Mouse (Mus musculus) liver, adult 2 months (tissue): ENCODE measurements at regions not wholly inside any gene's neighbourhood (a gene's known extent, or its start where the extent isn't known, plus 50 kb on each side); places are given as distances from the start of the nearest gene placed in this dataset.

Experiments
- CTCF ChIP-seq: fragments of 200-500 bp; IDR thresholded peaks from 2 replicates; pipeline ENCODE4 v1.5.1; 2011; ENCODE audit warnings: low read depth, low read length, control low read depth
- POLR2A ChIP-seq: fragments of 200-500 bp; IDR thresholded peaks from 2 replicates; pipeline ENCODE4 v1.6.1; 2011; ENCODE audit warnings: low read length, control low read depth; ENCODE audit not compliant: insufficient read depth; ENCODE audit errors: extremely low read depth

GRCm38 (mm10) chr2:30684461-30684860 lies 89.6 kb downstream of the Cstad start:
- TF ChIP-seq CTCF (no peak), POLR2A (no peak)
